Mouse (Mus musculus) olfactory bulb, adult 2 months (tissue): ENCODE data around the gene Cd276.

Experiments
- CTCF ChIP-seq: fragments of 200-500 bp; IDR thresholded peaks from 2 replicates; pipeline ENCODE4 v1.5.1; 2012; ENCODE audit warnings: low read depth, mild to moderate bottlenecking, low read length, moderate library complexity; ENCODE audit not compliant: insufficient read depth
- POLR2A ChIP-seq: fragments of 200-500 bp; IDR thresholded peaks from 2 replicates; pipeline ENCODE4 v1.6.1; 2012; ENCODE audit warnings: mild to moderate bottlenecking, low read depth, low read length, moderate library complexity; ENCODE audit not compliant: insufficient read depth

- TF ChIP-seq POLR2A (peak; percentile 4; the same call in 1 of the 2 replicates), CTCF (no peak)
These were observed 65.9 kb downstream of the Cd276 start for GRCm38 (mm10) chr9:58489133-58489864.
